Mouse (Mus musculus) liver, embryonic 12.5 days (tissue): ENCODE measurements around the gene Rab6a. TPM values are rescaled to one million over a fixed set of nuclear protein-coding genes. Genes with fewer than 3 reads are reported as not detected.
A peak's percentile ranks its signal among the peaks of the same experiment; 100 is the strongest.
"Not testable (repeated sequence)": the region's sequence is repeated elsewhere in the genome, so short reads cannot be mapped to it uniquely, and the experiment has no call there.

Experiments used
- ATAC-seq: fragments of 200-750 bp; cut with Nextera tagmentation; 2 replicates; pipeline ENCODE4 v1.8.0; 2017; ENCODE audit warnings: moderate number of reproducible peaks, mild to moderate bottlenecking, moderate library complexity
- H3K27ac ChIP-seq: fragments of 300-500 bp; sonication (generic); 2 replicates; pipeline ENCODE4 v1.5.1; 2016; ENCODE audit warnings: mild to moderate bottlenecking
- H3K27me3 ChIP-seq: fragments of 300-500 bp; sonication (generic); replicated peaks from 2 replicates; pipeline ENCODE4 v1.6.1; 2016; ENCODE audit warnings: mild to moderate bottlenecking, moderate library complexity
- H3K36me3 ChIP-seq: fragments of 300-500 bp; sonication (generic); 2 replicates; pipeline ENCODE4 v1.6.1; 2016; ENCODE audit warnings: mild to moderate bottlenecking, moderate library complexity
- H3K4me1 ChIP-seq: fragments of 300-500 bp; sonication (generic); 2 replicates; pipeline ENCODE4 v1.6.1; 2016
- H3K4me2 ChIP-seq: fragments of 300-500 bp; sonication (generic); 2 replicates; pipeline ENCODE4 v1.6.1; 2016; ENCODE audit warnings: mild to moderate bottlenecking, moderate library complexity
- H3K4me3 ChIP-seq: fragments of 300-500 bp; sonication (generic); 2 replicates; pipeline ENCODE4 v1.5.1; 2016; ENCODE audit warnings: mild to moderate bottlenecking, moderate library complexity
- H3K9ac ChIP-seq: fragments of 300-500 bp; sonication (generic); 2 replicates; pipeline ENCODE4 v1.6.1; 2016; ENCODE audit warnings: mild to moderate bottlenecking, moderate library complexity
- H3K9me3 ChIP-seq: fragments of 300-500 bp; sonication (generic); replicated peaks from 2 replicates; pipeline ENCODE4 v1.6.1; 2016; ENCODE audit warnings: mild to moderate bottlenecking, moderate library complexity
- WGBS: fragments of 180-500 bp; shearing (Covaris S2); methylation state at CpG from one replicate; pipeline ENCODE4 v1.1.7; 2016; ENCODE audit not compliant: insufficient replicate concordance; 5-methylcytosine and 5-hydroxymethylcytosine counted together
- polyA plus RNA-seq: library from polyadenylated mRNA; unstranded; fragments of >200 nt; fragmentation: Nextera tagmentation; extraction: Ambion mirVana; gene quantifications from 2 replicates; pipeline ENCODE4 v1.2.1, GENCODE M21; 2016

The Rab6a gene
- 60.7 and 62.0 TPM in 2 replicates for polyA plus RNA-seq

DNA sequence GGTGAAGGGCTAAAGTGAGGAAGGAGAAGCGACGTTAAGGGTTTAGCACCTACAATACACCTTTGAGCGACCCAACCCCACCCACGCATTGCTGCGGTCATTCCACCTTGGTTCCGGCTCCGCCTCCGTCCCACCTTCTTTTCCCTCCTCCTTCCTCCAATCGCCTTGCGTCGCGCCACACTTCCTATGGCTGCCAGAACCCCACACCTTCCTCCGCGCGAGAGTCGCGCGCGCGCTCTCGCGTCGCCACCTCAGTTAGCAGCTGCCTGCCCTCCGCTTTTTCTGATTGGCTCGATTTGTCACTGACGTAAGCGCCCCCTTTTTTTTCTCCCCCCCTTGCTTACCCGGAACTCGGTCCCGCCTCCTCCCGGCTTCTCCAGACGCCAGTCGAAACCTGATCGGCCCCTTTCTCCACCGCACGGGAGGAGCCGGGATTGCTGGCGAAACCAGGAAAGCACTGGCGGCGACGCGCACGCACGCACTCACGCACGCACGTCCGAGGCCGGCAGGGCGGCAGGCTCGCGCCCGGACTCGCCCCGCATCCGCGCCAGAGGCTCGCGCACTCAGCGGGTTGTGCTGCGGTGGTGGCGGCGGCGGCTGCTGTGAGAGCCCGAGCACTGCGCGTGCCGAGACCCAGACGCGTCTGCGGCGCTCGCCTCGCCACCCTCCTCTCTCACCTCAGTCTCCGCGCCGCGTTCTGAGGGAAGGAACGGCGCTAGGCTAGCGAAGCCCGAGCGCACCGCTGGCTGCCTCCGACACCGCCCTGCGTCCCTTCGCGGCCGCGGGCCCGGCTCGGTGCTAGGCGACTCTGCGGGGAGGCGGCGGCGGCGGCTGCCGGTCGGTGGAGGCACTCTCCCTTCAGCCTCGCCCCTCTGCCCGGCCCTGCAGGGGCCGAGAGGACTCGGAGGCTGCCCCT is at the start of gene Rab6a:
TSS of gene Rab6a (plus strand) at position 197 of the 916 bp plus-strand sequence.
- peaks cover 22% of the 10 kb centered on the region for H3K4me1 ChIP-seq
- peak within 1 kb of the TSS; percentile 99 for H3K9ac ChIP-seq
- peak within 1 kb of the TSS; percentile 98 for H3K4me3 ChIP-seq
- H3K4me2 ChIP-seq: peak within 1 kb of the TSS; percentile 77
- H3K27me3 ChIP-seq: 0 out of 2 replicates have a peak, but pooled peaks cover 8% of the 10 kb centered on the region
- no peaks in the 10 kb centered on the region for H3K36me3 ChIP-seq
- ATAC-seq: peak; percentile 94
- H3K27ac ChIP-seq: peak within 1 kb of the TSS; percentile 100
- under 1% methylated on average over 104 of the region's 105 CpGs for WGBS
- H3K9me3 ChIP-seq: no peaks in the 10 kb centered on the region

DNA sequence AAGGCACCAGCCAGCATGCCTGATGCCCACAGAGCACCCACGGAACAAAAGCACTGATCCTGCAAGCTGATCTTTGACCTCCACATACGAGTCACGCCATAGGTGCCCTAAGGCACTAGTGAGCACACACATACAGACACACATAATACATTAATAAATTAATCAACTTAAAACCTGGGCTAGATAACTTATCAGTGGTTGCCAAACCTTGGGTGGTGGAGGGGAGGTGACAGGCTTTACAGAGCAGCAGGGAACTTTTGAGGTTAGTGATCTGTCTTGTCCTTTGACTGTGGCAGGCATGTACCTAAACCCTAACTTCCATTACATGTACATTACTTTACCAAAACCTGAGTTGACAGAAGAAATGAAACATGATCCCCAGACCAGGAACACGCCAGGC is 47.9 kb upstream of the Rab6a start:
- Histone ChIP-seq H3K9ac (0 out of 2 replicates have a peak overlapping the region, but pooled peaks have one; percentile 27), H3K27me3 (no peaks in the 10 kb centered on the region), H3K4me1 (peaks cover 47% of the 10 kb centered on the region), H3K9me3 (no peaks in the 10 kb centered on the region), H3K36me3 (peaks cover 15% of the 10 kb centered on the region; the same call in 1 of the 2 replicates), H3K4me3 (no peak overlapping the region), H3K4me2 (peak overlapping the region; percentile 49), H3K27ac (peak overlapping the region; percentile 66)
- peak; percentile 86 for ATAC-seq
- WGBS: 57% methylated on average over 4 of the region's 4 CpGs

DNA sequence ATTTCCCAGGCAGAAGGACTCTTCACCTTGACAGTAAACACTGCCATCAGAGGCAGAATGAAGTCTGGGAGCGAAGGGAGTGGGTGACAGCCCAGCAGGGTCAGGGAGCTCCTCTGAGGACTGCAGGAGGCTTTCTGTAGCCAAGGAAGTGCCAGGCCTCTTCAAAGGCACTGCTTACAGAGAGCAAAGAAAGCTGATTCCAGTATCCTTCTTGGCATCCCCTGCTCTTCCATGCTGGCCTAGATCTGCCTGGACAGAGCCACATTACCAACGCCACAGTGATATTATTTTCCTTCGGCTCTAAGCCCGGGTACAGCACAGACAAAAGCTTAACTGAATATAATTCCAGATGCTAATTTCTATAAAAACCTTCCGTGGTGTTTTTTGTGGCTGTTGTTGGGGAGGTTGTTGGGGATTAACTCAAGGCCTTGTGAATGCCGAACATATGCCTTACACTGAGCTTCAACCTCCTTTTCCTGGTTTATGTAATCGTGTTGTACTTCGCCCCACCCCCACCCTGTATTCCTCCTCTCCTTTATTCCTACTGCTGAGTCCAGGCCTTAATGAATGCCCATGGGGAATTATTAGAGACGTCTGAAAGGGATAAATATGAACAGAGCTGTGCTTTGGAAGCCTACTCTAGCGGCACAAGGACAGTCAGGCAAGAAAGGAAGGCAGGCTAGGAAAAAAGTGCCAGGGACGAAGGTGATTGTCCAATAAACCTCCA is 45.2 kb upstream of the Rab6a start:
- H3K27ac ChIP-seq: peak overlapping the region; percentile 20; the same call in 1 of the 2 replicates
- H3K4me3 ChIP-seq: no peak overlapping the region
- H3K27me3 ChIP-seq: no peaks in the 10 kb centered on the region
- H3K36me3 ChIP-seq: peaks cover 29% of the 10 kb centered on the region
- WGBS: 78% methylated on average over 11 of the region's 11 CpGs
- no peak overlapping the region for H3K9ac ChIP-seq
- no peak overlapping the region for H3K4me2 ChIP-seq
- no peak for ATAC-seq
- no peaks in the 10 kb centered on the region for H3K9me3 ChIP-seq
- peaks cover 34% of the 10 kb centered on the region for H3K4me1 ChIP-seq

DNA sequence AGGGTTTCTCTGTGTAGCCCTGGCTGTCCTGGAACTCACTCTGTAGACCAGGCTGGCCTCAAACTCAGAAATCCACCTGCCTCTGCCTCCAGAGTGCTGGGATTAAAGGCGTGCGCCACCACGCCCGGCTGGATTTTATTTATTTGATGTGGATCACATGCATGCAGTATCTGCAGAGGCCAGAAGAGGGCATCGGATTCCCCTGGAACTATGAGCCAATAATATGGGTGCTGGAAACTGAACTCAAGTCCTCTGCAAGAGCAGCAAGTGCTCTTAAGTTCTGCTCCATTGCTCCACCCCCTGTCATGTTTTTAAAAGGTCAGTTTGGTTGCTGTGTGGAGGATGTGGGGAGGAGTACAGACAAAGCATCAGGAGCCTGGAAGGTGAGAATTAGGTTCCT is 40.0 kb upstream of the Rab6a start:
- Histone ChIP-seq H3K36me3 (peaks cover 36% of the 10 kb centered on the region), H3K4me1 (peaks cover 41% of the 10 kb centered on the region)
- H3K27ac ChIP-seq, H3K4me3 ChIP-seq, H3K27me3 ChIP-seq, H3K9ac ChIP-seq, ATAC-seq, H3K9me3 ChIP-seq, H3K4me2 ChIP-seq: not testable (repeated sequence)
- WGBS: 79% methylated on average over 5 of the region's 5 CpGs

DNA sequence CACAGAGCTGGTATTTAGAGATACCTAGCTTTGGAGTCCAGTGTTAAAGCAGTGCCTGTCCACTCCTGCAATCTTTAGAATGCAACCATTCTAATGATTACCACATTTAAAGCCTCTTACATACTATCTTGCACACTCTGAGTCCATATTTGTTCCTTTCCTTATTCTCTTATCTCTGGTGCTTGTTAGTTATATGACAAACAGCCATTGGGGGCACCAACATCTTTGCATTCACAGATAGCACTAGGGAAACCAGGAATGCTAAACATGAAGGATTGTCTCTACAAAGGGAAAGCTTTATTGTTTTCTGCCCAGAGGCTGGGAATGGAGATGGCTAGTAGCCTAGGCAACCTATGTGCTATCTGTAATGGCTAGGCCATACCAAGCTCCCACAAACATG is 37.3 kb upstream of the Rab6a start:
- Histone ChIP-seq H3K4me1 (peaks cover 56% of the 10 kb centered on the region), H3K4me3 (no peak overlapping the region), H3K4me2 (peak overlapping the region; percentile 14), H3K36me3 (peaks cover 38% of the 10 kb centered on the region), H3K9me3 (no peaks in the 10 kb centered on the region), H3K9ac (no peak overlapping the region), H3K27me3 (no peaks in the 10 kb centered on the region), H3K27ac (peak overlapping the region; percentile 85)
- ATAC-seq: peak; percentile 45

DNA sequence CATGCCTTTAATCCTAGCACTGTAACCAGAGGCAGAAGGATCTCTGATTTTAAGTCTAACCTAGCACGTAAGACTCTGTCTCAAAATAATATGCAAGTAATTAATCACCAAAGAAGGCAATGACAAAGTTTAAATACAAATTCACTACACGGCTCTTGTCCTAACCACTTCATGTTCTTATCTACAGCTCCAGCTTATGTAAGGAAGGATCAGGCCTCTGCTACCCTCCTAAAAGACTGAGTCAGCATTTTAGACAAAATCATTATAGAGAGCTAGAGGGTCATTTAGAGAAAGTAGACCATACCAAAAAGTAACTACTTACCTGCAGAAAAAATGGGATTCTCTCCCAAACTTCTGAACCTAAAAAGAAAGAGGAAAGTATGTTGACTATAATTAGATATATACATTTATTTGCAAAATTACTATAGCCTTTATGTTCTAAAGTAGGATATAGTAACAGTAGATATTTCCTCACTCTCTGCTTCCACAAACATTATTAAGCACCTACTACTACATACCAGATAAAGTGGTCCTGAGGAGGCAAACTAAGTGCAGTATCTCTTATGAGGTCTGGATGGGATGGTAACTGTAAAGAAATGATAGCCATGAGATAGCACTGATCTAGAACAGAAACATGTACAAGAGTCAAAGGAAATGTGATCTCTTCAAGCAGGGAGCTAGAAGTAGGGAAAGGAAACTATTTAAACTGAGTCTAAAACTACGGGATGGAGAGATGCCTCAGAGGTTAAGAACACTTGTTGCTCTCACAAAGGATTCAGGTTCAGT is 36.1 kb upstream of the Rab6a start:
- peak; percentile 90 for ATAC-seq
- Histone ChIP-seq H3K36me3 (peaks cover 30% of the 10 kb centered on the region), H3K4me3 (no peak overlapping the region), H3K4me1 (peaks cover 56% of the 10 kb centered on the region), H3K27ac (peak overlapping the region; percentile 85), H3K4me2 (peak overlapping the region; percentile 45), H3K27me3 (no peaks in the 10 kb centered on the region), H3K9me3 (no peaks in the 10 kb centered on the region), H3K9ac (peak overlapping the region; percentile 10; the same call in 1 of the 2 replicates)
- WGBS: 39% methylated on average over 3 of the region's 3 CpGs

DNA sequence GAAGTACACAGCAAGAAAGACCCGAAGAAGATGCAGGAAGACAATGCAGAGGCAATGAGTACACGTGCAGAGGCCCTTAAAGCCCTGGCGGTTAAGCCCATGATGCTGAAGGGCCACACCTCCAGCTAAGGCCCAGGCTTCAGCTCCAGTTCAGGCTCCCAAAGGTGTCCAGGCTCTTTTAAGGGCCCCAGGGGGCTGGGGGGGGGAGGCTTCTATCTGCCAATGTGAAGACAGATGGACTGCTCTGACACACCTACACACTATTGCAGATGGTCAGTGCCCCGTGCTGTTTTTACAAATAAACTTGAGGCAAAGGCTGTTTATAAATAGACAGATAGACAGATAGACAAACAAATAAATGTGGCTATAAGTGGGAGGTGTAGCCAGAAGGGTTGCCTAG is 35.1 kb upstream of the Rab6a start:
- Histone ChIP-seq H3K27me3 (no peaks in the 10 kb centered on the region), H3K36me3 (peaks cover 29% of the 10 kb centered on the region), H3K9ac (0 out of 2 replicates have a peak overlapping the region, but pooled peaks have one; percentile 10), H3K9me3 (no peaks in the 10 kb centered on the region), H3K4me3 (no peak overlapping the region), H3K4me2 (0 out of 2 replicates have a peak overlapping the region, but pooled peaks have one; percentile 45), H3K4me1 (peaks cover 52% of the 10 kb centered on the region), H3K27ac (peak overlapping the region; percentile 85)
- 74% methylated on average over 4 of the region's 4 CpGs for WGBS
- ATAC-seq: no peak; the same call in 1 of the 2 replicates

DNA sequence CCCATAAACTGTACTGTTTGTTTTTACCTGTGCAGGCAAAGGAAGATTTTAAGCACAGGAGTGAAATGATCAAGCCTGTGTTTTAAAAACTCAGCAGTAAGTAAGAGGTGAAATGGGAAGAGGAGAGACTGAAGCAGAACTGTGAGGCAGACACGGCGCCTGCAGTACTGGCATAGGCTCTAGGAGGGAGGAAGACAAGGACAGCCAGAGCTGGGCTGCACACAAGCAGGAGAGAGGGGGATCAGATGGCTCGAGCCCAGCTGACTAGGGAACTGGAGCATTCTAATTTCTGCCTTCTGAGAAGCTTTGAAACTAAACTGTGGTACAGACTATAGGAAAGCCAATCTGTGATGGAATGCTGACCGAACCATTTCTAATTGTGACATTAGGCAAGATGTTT is 34.5 kb upstream of the Rab6a start:
- Histone ChIP-seq H3K4me2 (no peak overlapping the region), H3K4me3 (no peak overlapping the region), H3K27ac (peak overlapping the region; percentile 85), H3K9me3 (no peaks in the 10 kb centered on the region), H3K27me3 (no peaks in the 10 kb centered on the region), H3K36me3 (peaks cover 25% of the 10 kb centered on the region), H3K9ac (no peak overlapping the region), H3K4me1 (peaks cover 52% of the 10 kb centered on the region)
- no peak for ATAC-seq
- 84% methylated on average over 4 of the region's 4 CpGs for WGBS

DNA sequence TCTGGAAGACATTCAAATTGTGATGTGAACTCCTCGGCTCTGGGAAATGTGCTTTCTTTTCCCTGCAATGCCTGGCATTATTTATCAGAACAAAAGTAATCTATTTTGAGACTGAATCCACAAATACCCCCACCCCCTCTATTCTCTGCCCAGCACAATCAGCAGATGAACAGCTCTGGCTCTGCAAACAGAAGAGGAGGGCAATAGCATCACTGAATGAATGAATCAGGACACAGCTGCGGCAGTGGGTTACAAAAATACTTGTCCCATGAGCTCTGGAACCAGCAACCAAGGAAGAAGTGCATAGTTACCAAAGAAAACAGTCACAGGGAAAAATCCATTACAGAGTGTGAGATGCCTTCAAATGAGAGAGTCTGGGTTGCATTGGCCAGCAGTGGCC is 28.4 kb upstream of the Rab6a start:
- no peak overlapping the region for H3K4me2 ChIP-seq
- peak overlapping the region; percentile 58 for H3K27ac ChIP-seq
- peaks cover 19% of the 10 kb centered on the region for H3K36me3 ChIP-seq
- no peak for ATAC-seq
- peaks cover 42% of the 10 kb centered on the region for H3K4me1 ChIP-seq
- no peaks in the 10 kb centered on the region for H3K27me3 ChIP-seq
- no peak overlapping the region for H3K9ac ChIP-seq
- H3K9me3 ChIP-seq: no peaks in the 10 kb centered on the region
- 68% methylated on average over 2 of the region's 2 CpGs for WGBS
- H3K4me3 ChIP-seq: no peak overlapping the region

DNA sequence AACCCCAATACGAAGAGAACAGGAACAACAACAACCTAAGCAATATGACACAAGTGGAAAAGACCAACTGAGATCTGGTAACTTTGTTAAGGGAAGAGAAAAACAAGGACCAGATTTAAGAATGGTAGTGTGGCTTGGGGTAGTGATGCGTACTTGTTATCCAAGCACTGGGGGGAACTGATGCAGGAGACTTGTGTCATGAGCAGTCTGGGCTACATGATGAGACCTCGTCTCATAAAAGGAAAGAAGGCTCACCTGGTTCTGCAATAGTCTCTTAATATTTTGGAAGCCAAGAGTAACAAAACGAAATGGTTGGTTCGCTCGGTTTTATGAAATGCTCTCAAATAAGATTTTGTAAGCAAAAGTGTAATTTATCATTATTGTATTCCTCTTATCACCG is 25.0 kb upstream of the Rab6a start:
- no peak overlapping the region for H3K27ac ChIP-seq

DNA sequence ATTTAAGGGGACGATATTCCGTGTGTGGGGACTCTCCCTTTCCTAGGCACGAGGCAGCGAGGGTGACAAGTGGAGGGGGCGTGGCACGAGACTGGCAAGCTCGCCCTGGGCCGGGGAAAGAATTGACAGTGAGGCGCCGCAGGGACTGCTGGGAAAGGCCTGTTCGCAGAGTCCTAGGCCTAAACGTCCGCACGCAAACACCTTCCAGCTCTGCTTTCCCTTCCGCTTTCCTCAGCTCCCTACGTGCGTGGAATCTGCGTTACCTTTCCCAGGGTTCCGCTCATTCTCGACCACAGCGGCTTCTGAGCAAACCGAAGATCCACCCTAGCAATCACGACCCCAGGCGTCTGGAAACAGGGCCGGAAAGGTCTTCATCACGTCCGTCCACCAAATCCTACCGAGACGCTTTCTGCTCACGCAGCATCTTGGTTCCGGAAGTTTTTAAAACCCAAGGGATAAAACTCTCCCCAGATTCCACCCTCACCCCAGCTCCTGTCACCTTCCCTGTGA is 24.4 kb upstream of the Rab6a start:
- peak overlapping the region; percentile 75 for H3K9ac ChIP-seq
- peaks cover 11% of the 10 kb centered on the region; the same call in 1 of the 2 replicates for H3K36me3 ChIP-seq
- peaks cover 34% of the 10 kb centered on the region for H3K4me1 ChIP-seq
- H3K27me3 ChIP-seq: no peaks in the 10 kb centered on the region
- H3K4me2 ChIP-seq: peak overlapping the region; percentile 76
- WGBS: 1% methylated on average over 31 of the region's 31 CpGs
- H3K4me3 ChIP-seq: peak overlapping the region; percentile 69
- no peaks in the 10 kb centered on the region for H3K9me3 ChIP-seq
- peak; percentile 93 for ATAC-seq
- peak overlapping the region; percentile 83 for H3K27ac ChIP-seq

More for the DNA sequence above, 25.0 kb upstream of the Rab6a start:
- WGBS: 33% methylated on average over 7 of the region's 7 CpGs
- no peaks in the 10 kb centered on the region for H3K9me3 ChIP-seq
- peaks cover 14% of the 10 kb centered on the region; the same call in 1 of the 2 replicates for H3K36me3 ChIP-seq
- ATAC-seq: no peak
- H3K9ac ChIP-seq: peak overlapping the region; percentile 75
- H3K4me3 ChIP-seq: peak overlapping the region; percentile 69
- peak overlapping the region; percentile 76 for H3K4me2 ChIP-seq
- H3K4me1 ChIP-seq: peaks cover 34% of the 10 kb centered on the region
- no peaks in the 10 kb centered on the region for H3K27me3 ChIP-seq
